Mouse (Mus musculus) neural tube, embryonic 11.5 days (tissue): Measurements from ENCODE around the gene Arl16. TPM values are rescaled to one million over a fixed set of nuclear protein-coding genes. Genes with fewer than 3 reads are reported as not detected.

ENCODE experiments used
- ATAC-seq: fragments of 200-750 bp; cut with Nextera tagmentation; 2 replicates; pipeline ENCODE4 v1.8.0; 2017; ENCODE audit warnings: moderate number of reproducible peaks, mild to moderate bottlenecking, moderate TSS enrichment, moderate library complexity; ENCODE audit not compliant: insufficient read depth, low FRiP score, low TSS enrichment
- DNase-seq: peaks from one replicate; pipeline ENCODE4 v3.0.0-alpha.2; 2015; ENCODE audit warnings: low spot score
- H3K27ac ChIP-seq: fragments of 300-500 bp; sonication (generic); 2 replicates; pipeline ENCODE4 v1.5.1; 2014; ENCODE audit warnings: low read depth, mild to moderate bottlenecking, low read length
- H3K27me3 ChIP-seq: fragments of 300-500 bp; sonication (generic); 2 replicates; pipeline ENCODE4 v1.6.1; 2014; ENCODE audit warnings: mild to moderate bottlenecking, low read length, mixed read lengths; ENCODE audit not compliant: control insufficient read depth, insufficient read depth
- H3K36me3 ChIP-seq: fragments of 300-500 bp; sonication (generic); 2 replicates; pipeline ENCODE4 v1.6.1; 2014; ENCODE audit warnings: mild to moderate bottlenecking, low read length, moderate library complexity, mixed read lengths; ENCODE audit not compliant: control insufficient read depth, insufficient read depth
- H3K4me1 ChIP-seq: fragments of 300-500 bp; sonication (generic); 2 replicates; pipeline ENCODE4 v1.6.1; 2014; ENCODE audit warnings: low read length, mixed read lengths; ENCODE audit not compliant: control insufficient read depth, insufficient read depth
- H3K4me2 ChIP-seq: fragments of 300-500 bp; sonication (generic); 2 replicates; pipeline ENCODE4 v1.6.1; 2014; ENCODE audit warnings: low read depth, mild to moderate bottlenecking, moderate library complexity
- H3K4me3 ChIP-seq: fragments of 300-500 bp; sonication (generic); 2 replicates; pipeline ENCODE4 v1.5.1; 2014; ENCODE audit warnings: low read depth, low read length
- H3K9ac ChIP-seq: fragments of 300-500 bp; sonication (generic); 2 replicates; pipeline ENCODE4 v1.6.1; 2014; ENCODE audit warnings: mild to moderate bottlenecking, low read length
- H3K9me3 ChIP-seq: fragments of 300-500 bp; sonication (generic); 2 replicates; pipeline ENCODE4 v1.6.1; 2016; ENCODE audit warnings: low read length; ENCODE audit not compliant: control insufficient read depth
- WGBS: fragments of 180-500 bp; shearing (Covaris S2); extraction: QIAGEN DNeasy Blood & Tissue Kit; methylation state at CpG from one replicate; pipeline ENCODE4 v1.1.7; 2014; 5-methylcytosine and 5-hydroxymethylcytosine counted together
- polyA plus RNA-seq: library from polyadenylated mRNA; unstranded; fragments of >200 nt; fragmentation: Nextera tagmentation; extraction: Ambion mirVana; gene quantifications from 2 replicates; pipeline ENCODE4 v1.2.1, GENCODE M21; 2014

The Arl16 gene
- polyA plus RNA-seq, 1 experiment from 2014 or later: 65.7 TPM

DNA sequence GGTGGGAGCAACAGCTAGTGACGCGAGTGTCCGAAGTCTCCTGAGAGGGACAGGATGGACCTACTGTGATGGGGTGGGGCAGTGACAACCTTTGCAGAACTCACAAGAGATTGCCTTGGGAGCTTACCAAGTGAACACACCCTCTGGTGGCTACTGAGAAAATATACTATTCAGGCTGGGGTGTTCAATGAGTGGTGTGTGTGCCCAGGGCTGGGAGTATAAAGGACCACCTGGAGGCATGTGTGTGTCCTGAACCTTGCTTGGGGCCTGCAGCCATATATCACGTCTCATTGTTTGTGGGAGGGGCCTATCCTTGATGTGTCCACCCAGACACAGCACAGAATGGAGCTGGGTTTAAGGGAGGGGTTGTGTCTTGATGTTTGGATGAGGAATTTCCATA, 21.1 kb upstream of the Arl16 start:
- Histone ChIP-seq H3K9me3 (no peaks in the 10 kb centered on the region), H3K27me3 (no peaks in the 10 kb centered on the region), H3K36me3 (peaks cover 7% of the 10 kb centered on the region), H3K9ac (no peak overlapping the region), H3K27ac (no peak overlapping the region), H3K4me3 (no peak overlapping the region), H3K4me1 (peaks cover 24% of the 10 kb centered on the region), H3K4me2 (no peak overlapping the region)
- DNase-seq (no peak), ATAC-seq (no peak)
- 79% methylated on average over 4 of the region's 4 CpGs for WGBS

DNA sequence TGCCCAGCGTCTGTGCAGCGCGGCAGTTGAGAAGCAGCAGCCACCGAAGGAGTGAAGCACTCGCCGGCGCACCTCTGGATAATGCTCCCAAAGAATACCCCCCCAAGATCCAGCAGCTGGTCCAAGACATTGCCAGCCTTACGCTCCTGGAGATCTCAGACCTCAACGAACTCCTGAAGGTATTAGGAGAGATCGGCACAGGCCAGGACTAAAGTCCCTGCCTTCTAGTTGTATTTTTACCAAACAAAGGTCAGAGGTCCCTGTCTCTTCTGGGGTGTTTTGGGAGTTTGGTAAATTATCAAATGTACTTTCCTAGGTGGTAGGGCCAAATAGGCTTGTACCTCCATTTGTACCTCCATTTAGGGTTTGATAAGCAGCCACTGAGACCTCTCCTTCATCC, 17.8 kb upstream of the Arl16 start:
- Histone ChIP-seq H3K36me3 (peaks cover 22% of the 10 kb centered on the region), H3K4me2 (peak overlapping the region; percentile 75), H3K27ac (no peak overlapping the region), H3K9me3 (no peaks in the 10 kb centered on the region), H3K4me3 (peak overlapping the region; percentile 98), H3K27me3 (no peaks in the 10 kb centered on the region), H3K4me1 (peaks cover 12% of the 10 kb centered on the region), H3K9ac (peak overlapping the region; percentile 73)
- 8% methylated on average over 10 of the region's 10 CpGs for WGBS
- no peak for DNase-seq
- no peak for ATAC-seq

DNA sequence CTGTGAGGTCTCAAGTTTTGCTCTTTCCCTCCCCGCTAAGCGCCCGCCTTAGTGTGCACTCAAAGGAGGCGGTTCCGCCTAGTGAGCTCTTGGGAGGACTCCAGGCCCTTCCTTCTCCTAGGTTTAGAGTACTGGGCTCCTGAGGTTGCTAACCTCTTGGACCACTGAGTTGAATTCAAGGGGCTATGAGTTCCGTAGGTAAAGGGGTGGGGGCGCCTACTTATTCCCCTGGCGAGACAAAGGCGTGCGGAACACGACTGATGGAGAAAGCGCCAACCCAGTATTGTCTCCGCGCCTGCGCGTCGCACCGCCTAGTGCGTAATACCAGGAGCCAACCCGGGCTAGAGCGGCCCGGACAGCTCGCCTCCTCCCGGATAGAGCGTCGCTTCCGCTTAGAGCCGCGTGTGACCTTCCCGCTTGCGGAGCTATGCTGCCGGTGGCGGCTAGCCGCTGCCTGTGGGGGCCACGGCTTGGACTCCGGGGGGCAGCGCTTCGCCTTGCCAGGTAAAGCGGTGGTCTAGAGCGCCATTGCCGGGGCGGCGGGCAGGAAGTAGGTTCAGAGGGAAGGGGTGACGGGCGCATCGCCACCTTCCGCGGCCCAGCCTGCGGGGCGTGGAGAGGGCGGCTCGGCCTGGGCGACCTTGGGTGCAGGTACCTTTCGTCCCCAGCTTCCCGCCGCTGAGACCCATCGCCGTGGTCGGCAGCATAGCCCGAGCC, 17.0 kb upstream of the Arl16 start, which contains the start of gene Mrpl12:
Mrpl12 (plus strand) TSS at position 349 of the 717 bp plus-strand sequence.
- peak within 1 kb of the TSS; percentile 81 for H3K27ac ChIP-seq
- peak within 1 kb of the TSS; percentile 73 for H3K9ac ChIP-seq
- peak; percentile 96 for DNase-seq
- no peaks in the 10 kb centered on the region for H3K9me3 ChIP-seq
- peak within 1 kb of the TSS; percentile 75 for H3K4me2 ChIP-seq
- no peaks in the 10 kb centered on the region for H3K27me3 ChIP-seq
- peak; percentile 95 for ATAC-seq
- peaks cover 11% of the 10 kb centered on the region for H3K4me1 ChIP-seq
- peaks cover 28% of the 10 kb centered on the region for H3K36me3 ChIP-seq
- H3K4me3 ChIP-seq: peak within 1 kb of the TSS; percentile 98
- WGBS: under 1% methylated on average over 60 of the region's 60 CpGs

DNA sequence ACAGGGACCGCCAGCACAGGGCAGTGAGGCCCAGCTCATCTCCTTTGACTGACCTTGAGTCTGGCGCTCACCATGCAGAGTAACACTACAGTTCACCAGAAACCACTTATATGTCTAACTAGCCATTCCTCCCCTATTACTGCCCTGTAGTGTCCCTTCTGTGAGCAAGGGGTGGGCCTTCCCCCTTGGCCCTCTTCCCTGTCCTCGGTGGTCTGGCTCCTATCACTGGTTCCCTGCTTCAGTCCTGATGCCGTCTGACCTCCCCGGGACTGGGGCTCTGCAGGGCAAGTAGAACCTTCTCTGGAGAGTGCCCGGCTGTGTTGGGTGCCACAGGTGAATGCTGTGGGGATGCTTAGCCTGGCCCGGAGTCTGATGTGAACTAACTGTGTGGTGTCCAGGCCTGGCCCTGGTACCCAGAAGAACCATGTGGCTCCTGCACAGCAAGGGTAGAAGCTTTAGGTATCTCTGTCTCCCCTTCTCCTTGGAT, 16.1 kb upstream of the Arl16 start:
- H3K36me3 ChIP-seq: peaks cover 38% of the 10 kb centered on the region

DNA sequence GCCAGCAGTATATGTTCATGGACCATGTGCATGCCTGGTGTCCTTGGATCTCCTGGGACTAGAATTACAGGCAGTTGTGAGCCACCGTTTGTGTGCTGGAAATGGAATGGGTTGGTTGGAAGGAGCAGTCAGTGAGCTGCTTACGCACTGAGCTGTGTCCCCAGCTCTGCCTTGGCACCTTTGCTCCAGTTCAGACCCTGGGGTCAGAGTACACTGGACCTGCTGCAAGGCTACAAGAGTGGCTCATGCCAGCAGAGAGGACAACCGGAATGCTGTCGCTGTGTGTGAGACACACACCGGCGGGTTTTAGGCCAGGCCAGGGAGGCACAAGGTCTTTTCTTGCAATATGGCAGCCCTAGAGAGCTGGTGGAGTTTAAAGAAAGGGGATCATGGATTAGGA, 4.6 kb upstream of the Arl16 start:
- Histone ChIP-seq H3K36me3 (peaks cover 30% of the 10 kb centered on the region), H3K9me3 (no peaks in the 10 kb centered on the region), H3K27me3 (no peaks in the 10 kb centered on the region), H3K27ac (no peak overlapping the region), H3K4me2 (no peak overlapping the region), H3K4me1 (peaks cover 7% of the 10 kb centered on the region), H3K9ac (no peak overlapping the region), H3K4me3 (no peak overlapping the region)
- 97% methylated on average over 6 of the region's 6 CpGs for WGBS
- DNase-seq: no peak
- ATAC-seq: no peak

More for the DNA sequence above, 16.1 kb upstream of the Arl16 start:
- Histone ChIP-seq H3K4me2 (peak overlapping the region; percentile 75), H3K4me3 (peak overlapping the region; percentile 98; the same call in 1 of the 2 replicates), H3K9me3 (no peaks in the 10 kb centered on the region), H3K4me1 (peaks cover 9% of the 10 kb centered on the region), H3K27me3 (no peaks in the 10 kb centered on the region), H3K27ac (peak overlapping the region; percentile 81; the same call in 1 of the 2 replicates), H3K9ac (peak overlapping the region; percentile 73)
- ATAC-seq: no peak
- WGBS: 91% methylated on average over 7 of the region's 7 CpGs
- DNase-seq: no peak

DNA sequence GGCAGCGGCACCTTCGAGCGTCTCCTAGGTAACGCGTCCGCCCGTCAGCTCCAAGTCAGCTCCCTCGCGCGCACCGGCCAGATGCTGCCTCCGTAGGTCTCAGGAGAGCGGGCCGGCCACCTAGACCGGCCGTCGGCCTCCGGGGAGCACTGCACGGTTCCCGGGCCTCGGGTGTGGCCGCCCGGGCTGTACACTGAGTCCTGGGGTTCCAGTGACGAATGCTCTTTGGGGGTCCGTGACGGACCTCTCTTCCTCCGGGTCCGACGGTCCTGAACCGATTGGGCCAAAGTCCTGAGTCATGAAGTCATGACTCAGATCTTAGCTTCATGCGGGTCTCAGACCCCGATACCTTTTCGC, 307 bp upstream of the Arl16 start:
- DNase-seq: no peak
- peak overlapping the region; percentile 77 for H3K9ac ChIP-seq
- 0 out of 2 replicates have a peak overlapping the region, but pooled peaks have one; percentile 56 for H3K27ac ChIP-seq
- H3K36me3 ChIP-seq: peaks cover 18% of the 10 kb centered on the region
- peak overlapping the region; percentile 93 for H3K4me2 ChIP-seq
- H3K4me1 ChIP-seq: peaks cover 12% of the 10 kb centered on the region
- 1% methylated on average over 33 of the region's 33 CpGs for WGBS
- H3K9me3 ChIP-seq: no peaks in the 10 kb centered on the region
- H3K4me3 ChIP-seq: peak overlapping the region; percentile 93
- no peaks in the 10 kb centered on the region for H3K27me3 ChIP-seq
- ATAC-seq: no peak

DNA sequence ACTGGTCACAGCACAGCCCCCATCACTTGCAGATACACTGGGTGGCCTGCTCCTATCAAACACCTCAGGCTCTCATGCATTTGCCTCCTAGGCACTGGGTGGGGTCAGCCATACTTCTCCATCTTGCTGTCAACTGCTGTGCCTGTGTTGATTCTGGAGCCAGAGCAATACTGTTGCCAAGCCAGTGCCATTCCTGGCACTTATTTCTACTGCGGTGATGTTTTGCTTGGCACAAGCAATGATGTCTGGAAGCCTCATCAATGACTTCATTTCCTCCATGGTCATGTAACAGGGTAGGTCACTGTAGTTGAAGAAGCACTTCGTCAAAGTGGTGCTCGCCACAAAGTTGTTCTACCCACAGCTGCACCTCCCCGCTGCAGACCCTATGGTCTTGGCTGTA, 1.9 kb downstream of the Arl16 start:
- Histone ChIP-seq H3K9ac (no peak overlapping the region), H3K27me3 (no peaks in the 10 kb centered on the region), H3K9me3 (no peaks in the 10 kb centered on the region), H3K4me3 (no peak overlapping the region), H3K4me2 (no peak overlapping the region), H3K4me1 (peaks cover 12% of the 10 kb centered on the region), H3K36me3 (peaks cover 16% of the 10 kb centered on the region), H3K27ac (no peak overlapping the region)
- 96% methylated on average over 4 of the region's 4 CpGs for WGBS
- ATAC-seq: no peak
- DNase-seq: no peak

DNA sequence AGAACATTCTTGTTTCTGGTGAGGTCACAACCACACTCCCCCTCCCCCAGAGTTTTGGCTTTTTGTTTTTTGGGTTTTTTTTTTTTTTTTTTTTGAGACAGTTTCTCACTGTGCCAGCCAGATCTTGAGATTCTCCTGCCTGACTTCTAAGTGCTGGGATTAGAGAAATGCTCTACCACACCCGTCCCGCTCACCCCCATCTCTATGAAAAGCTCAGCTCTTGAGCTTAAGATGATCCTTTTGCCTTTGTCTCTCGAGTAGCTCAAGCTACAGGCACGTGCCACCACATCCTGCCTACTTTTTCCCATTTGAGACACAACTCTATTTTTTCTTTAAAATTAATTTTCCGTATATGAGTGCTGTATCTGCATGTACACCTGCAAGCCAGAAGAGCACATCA, 3.0 kb downstream of the Arl16 start:
- Histone ChIP-seq H3K4me1 (peaks cover 12% of the 10 kb centered on the region), H3K27me3 (no peaks in the 10 kb centered on the region), H3K4me2 (no peak overlapping the region), H3K9me3 (no peaks in the 10 kb centered on the region), H3K36me3 (peaks cover 13% of the 10 kb centered on the region), H3K4me3 (no peak overlapping the region), H3K9ac (no peak overlapping the region), H3K27ac (no peak overlapping the region)
- no peak for DNase-seq
- 91% methylated on average over 5 of the region's 5 CpGs for WGBS
- no peak for ATAC-seq

DNA sequence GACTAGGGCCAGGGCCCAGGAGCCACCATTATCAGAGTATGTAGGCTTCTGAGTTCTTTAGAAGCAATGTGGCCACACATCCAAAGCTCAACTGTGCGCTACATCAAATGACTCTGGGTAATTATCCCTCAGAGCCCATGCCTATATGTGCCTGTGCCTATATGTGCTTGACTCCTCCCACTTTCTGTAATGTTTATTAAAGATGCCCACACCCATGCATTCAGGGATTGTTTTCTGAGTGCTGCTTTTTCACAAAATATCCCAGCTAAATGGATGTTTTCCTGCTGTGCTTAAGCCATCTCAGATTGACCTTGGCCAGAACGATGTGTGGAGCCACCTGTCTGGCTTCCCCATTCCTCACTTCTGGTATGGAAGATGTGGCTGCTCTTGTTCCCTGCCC, 3.9 kb downstream of the Arl16 start:
- H3K4me3 ChIP-seq: no peak overlapping the region
- H3K36me3 ChIP-seq: peaks cover 13% of the 10 kb centered on the region
- ATAC-seq: no peak
- H3K27ac ChIP-seq: no peak overlapping the region
- no peak for DNase-seq
- WGBS: 97% methylated on average over 2 of the region's 2 CpGs
- H3K9me3 ChIP-seq: no peaks in the 10 kb centered on the region
- H3K4me1 ChIP-seq: peaks cover 15% of the 10 kb centered on the region
- no peaks in the 10 kb centered on the region for H3K27me3 ChIP-seq
- H3K9ac ChIP-seq: no peak overlapping the region
- no peak overlapping the region for H3K4me2 ChIP-seq
